Mouse (Mus musculus) CD8-positive naive resting alpha-beta T cell, adult 2 months (primary cell): ENCODE results near the gene Iqcf5.
"Not testable (repeated sequence)": the region's sequence is repeated elsewhere in the genome, so short reads cannot be mapped to it uniquely, and the experiment has no call there.

ENCODE experiments used
- DNase-seq, 2 experiments: peaks; one replicate each; pipeline ENCODE4 v3.0.0; 2022; ENCODE audit warnings: low read depth in 2 of 2, low spot score in 2 of 2

Gene Iqcf5

DNA sequence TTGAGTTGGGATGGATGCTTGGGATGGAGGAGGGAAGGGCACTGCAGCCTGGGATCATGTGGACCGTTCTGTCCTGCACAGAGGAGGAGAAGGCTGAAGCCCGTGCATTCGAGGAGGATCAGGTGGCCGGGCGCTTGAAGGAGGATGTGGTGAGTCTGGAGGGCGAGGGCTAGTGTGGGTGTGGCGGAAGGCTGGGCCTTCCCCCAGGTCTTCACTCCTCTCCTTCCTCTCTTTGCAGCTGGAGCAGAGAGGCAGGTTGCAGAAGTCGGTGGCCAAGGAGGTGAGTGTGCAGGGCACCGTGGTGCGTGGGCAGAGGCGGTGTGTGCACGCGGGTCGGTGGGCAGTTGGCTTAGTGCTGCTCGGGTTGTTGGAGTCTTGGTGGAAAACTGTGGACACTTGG is 33.3 kb upstream of the Iqcf5 start:
- DNase-seq, result no peak

GRCm38 (mm10) chr9:106481676-106482075 is 32.7 kb upstream of the Iqcf5 start:
- no peak for DNase-seq

DNA sequence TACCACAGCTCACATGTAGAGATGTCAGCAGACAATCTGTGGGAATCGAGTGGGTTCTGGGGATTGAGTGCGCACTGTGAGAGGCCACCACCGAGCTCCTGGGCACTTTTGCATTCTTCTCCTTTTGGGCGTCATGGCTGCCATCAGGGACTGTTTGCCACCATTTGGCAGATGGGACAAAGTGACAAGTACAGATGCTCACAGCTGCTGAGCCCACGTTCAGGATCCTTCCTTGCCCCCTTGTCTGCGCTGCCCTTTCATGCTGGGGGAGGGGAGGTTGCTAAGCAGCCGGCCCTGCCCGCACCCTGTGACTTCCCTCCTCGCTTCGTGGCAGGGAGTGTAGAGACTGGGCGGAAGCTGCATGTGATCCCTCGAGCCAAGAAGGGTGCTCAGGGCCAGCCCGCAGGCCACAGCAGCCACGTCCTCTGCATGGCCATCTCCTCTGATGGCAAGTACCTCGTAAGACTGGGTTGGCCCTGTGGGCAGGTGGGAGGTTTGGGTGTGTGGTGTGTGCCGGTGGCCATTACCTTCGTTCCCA is 31.7 kb upstream of the Iqcf5 start:
- no peak for DNase-seq

DNA sequence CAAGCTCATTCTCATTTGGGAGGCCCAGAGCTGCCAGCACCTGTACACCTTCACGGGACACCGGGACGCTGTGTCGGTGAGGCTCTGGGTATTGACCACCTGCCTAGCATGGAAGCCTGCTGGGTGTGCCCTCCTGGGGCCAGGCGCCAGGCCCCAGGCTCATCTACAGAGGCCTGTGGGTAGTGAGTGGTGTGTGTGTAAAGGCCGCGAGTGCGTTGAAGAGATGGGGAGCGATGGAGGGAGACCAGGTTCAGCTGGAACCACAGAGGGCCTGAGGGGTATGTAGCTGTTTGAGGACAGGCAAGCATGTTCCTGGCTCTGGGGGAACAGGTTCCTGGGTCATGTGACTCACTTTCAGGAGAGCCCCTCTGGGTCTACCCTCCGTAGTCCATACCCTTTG is 31.2 kb upstream of the Iqcf5 start:
- no peak for DNase-seq

DNA sequence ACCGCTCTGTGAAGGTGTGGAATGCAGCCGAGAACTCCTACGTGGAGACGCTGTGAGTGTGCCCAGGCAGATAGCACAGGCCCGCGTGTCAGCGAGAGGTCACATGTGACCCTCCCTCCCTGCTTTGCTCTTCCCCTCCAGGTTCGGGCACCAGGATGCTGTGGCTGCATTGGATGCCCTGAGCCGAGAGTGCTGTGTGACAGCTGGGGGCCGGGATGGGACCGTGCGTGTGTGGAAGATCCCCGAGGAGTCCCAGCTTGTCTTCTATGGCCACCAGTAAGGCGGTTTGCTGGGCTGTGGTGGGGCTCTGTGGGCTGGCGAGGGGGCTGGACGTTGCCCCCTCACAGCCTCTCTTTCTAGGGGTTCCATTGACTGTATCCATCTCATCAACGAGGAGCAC is 30.8 kb upstream of the Iqcf5 start:
- no peak for DNase-seq

DNA sequence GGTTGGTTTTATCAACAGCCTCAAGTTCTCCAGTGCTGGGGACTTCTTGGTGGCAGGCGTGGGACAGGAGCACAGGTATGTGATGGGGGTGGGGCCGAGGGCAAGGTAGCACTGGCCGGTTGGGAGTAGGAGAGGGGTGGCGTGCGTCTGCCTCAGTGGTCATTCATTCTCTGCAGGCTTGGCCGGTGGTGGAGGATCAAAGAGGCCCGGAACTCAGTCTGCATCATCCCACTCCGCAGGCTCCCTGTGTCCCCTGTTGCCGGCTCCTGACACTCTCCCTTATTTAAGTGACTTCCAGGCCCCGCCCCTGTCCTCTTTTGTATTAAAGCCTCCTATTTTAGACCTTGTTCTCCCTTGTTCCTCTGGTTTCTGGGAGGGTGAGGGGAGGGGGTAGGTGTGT is 29.3 kb upstream of the Iqcf5 start:
- no peak for DNase-seq

DNA sequence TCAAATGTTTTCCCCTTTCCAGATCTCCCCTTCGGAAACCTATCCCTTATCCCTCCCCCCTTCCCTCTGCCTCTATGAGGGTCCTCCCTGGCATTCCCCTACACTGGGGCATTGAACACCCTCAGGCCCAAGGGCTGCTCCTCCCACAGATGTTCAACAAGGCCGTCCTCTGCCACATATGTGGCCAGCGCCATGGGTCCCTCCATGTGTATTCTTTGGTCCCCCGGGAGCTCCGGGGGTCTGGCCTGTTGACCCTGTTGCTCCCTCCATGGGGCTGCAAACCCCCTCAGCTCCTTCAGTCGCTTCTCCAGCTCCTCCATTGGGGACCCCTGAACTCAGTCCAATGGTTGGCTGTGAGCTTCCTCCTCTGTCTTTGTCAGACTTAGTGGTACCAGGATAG is 26.8 kb upstream of the Iqcf5 start:
- DNase-seq, result not testable (repeated sequence)

DNA sequence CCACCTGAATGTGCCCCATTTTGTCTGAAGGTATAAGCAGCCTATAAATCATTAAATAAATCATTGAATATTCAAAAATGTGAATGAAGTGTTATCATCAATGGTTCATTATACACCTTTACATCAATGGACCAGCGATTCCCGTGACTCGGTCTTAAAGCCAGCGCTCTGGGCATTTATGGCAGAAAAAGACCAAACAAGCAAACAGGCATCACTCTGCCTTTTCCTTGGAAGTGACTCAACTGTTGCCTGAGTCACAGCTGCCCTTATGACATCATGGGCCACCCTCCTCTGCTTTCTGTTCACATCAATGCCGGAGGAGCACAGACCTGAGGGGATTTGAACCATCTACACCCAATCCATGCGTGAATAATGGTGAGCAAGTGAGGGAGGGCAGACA is 14.7 kb upstream of the Iqcf5 start, which contains the start of gene Iqcf1:
Gene Iqcf1, plus strand, starts transcription at position 301 of the 400 bp plus-strand sequence.
- no peak for DNase-seq

GRCm38 (mm10) chr9:106501846-106502245 is 12.5 kb upstream of the Iqcf5 start:
- DNase-seq, result no peak

- no peak for DNase-seq
Observed at GRCm38 (mm10) chr9:106504246-106504645, 10.1 kb upstream of the Iqcf5 start.

DNA sequence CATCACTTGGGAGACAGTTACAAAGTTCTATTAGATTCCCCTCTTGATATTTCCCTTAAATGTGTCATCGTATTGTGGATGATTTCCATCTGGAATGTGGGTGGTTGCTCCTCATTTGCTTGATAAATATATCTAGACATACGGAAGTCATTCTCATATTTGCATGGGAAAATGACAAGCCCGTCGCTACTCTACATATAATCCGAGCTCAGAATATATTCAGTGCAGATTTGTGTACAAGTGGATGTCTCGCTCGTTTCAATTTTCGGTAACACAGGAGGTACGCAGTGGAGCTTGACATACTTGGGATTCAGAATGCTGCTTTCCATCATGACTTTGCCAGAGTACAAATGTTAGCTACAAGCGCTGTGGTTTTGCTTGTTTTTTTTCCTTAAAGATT is 5.0 kb upstream of the Iqcf5 start:
- no peak for DNase-seq

DNA sequence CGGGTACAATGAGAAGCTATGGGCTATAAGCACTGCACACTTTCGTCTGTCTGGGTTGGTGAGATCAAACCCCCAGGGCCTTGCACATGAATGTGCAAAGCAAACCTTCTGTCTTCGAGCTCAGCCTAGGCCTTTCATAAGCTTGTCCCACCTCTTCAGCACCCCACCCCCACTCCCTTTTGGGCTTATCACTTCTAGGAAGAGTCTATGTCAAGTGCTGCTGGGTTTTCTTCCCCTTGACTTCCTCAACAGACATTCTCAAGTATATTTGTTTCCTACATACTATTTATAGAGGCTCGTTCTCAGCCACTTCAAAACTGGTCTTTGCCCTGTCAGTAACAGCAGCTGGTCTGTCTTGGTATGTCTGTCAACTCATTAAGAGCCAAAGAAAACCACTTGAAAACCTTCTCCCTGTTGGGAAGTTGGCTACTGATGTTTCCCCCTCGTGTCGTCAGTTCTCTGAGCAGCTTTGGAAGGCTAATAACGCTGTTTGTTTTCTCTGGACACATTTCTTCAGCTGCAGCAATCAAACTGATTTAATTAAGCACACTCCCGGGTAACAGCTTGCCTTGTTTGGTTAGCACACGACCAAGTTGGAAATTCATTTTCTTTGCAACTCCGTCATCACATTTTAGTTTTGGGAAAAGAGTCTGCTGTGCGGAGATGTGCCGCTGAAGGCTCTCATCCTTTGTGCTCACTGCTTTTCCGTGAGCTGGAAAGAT is 1.5 kb upstream of the Iqcf5 start:
- no peak for DNase-seq

DNA sequence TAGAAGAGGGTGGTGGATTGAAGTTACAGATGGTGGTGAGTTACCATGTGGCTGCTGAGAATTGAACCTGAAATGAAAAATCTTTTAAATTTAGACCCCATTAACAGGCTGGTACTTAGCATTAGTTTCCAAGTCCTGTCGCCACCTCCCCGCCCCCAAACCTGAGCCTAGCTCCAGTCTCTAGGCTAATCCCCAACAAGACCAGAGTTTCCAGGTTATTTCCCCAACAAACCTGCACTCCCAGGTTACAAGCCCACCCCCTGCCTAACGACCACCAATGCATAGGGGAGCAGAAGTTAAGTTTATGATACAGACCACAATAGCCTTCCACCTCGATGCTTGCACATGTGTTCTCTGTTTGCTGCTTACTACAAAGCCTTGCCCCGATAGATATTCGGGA is 807 bp upstream of the Iqcf5 start:
- DNase-seq, result no peak

GRCm38 (mm10) chr9:106519433-106519832 is 5.1 kb downstream of the Iqcf5 start:
- no peak for DNase-seq

- no peak for DNase-seq
Observed at GRCm38 (mm10) chr9:106519909-106520308, 5.5 kb downstream of the Iqcf5 start.

DNA sequence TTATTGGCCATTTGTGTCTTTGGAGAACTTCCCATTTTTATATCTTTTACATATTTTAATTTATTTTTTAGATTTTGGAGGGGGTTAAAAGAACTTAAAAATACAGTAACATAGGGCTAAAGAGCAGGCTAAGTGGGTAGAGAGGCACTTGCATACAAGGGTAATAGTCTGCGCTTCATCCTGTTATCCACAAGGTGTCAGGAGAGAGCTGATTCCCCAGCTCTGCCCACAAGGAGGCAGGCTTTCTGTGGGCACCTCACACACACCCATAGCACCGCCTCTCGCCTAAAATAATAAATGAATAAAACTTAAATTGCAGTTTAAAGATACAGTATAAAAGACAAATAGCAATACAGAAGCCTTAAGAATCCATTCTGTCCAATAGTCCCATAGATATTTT is 17.5 kb downstream of the Iqcf5 start:
- no peak for DNase-seq

DNA sequence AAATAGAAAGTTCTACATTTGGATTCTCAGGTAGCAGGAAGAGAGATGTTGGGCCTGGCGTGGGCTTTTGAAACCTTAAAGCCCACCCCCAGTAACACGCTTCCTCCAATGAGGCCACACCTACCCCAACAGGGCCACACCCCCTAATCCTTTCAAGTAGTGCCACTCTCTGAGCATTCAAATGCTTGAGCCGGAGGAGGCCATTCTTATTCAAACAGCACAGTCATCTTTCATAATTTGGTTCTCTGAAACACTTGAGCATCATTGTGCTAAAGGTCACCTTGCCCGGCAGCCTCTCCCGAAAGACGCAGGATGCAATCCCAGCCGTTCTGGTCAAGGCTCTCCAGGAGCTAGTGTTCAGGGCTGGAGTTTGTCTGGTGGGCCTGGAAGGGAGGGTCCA is 19.9 kb downstream of the Iqcf5 start:
- DNase-seq, result no peak

DNA sequence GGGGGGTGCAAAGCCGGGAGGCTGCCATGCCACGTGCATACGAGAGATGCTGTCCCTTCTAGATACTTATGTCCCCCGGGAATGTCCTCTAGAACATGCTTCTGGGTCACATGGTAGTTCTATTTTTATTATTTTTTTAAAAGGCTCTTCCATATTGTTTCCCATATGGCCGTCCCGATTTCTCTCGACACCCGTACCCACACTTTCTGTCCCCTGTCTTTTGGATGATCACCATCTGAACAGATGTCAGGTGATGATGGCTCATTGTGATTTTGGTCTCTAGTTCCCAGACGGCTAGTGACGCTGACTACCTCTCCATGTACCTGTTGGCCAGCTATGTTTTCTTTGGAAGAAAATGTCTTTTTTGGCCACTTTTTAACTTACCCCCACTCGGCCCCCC is 20.6 kb downstream of the Iqcf5 start:
- DNase-seq, result no peak

DNA sequence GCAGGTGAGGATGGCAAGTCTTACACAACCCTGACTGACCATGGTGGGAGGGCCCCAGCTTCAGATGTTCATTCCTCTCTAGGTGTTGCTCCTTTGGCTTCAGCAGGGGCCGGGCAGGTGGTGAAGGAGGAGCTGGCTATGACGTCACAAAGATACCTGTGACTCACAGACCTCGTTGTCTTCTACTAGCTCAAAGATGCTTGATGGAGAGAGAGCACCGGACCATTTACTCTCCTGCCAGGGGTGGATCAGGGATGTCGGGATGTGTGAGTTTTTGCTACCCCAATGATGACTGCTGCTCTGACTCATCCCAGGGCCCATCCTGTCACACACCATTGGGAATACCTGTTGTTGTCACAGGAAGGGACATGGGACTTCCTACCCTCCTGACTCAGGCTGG is 47.2 kb downstream of the Iqcf5 start, which contains the start of gene Iqcf3:
Gene Iqcf3, minus strand, starts transcription at position 101 of the 400 bp plus-strand sequence.
- DNase-seq, result no peak

DNA sequence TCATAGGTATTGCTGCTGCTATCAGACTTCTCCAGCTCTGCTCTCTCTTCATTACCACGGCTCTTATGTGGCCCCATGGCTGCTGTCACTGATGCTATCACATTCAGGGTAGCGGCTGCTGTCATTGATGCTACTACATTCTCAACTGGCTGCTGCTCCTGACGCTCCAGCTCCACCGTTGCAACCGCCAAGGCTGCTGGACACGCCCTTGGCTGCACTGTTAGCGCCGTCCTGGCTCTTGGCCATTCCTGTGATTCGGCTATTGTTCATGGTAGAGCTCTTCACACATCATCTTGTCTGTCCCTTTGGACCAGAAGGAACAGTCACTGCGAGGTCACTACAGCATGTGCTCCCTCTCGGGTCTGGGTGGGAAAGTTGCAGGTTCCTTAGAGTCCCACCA is 47.9 kb downstream of the Iqcf5 start:
- no peak for DNase-seq

DNA sequence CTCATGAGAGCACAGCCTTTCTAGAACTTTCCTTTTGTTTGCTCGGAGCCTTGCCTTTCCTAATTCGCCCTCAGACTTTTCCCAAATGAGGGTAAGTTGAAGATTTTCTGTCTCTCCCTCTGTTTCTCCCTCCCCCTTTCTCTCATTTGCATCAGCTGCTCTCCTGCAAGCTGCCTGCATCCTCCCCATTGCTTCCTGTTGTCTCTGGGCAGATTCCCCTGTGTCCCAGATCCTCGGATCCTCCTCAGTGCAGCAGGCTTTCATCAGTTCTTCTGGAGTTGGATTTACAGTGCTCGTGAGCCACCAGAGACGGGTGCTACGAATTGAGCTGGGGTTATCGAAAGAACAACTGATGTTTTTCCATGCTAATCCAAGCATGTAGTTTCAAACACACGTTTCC is 49.7 kb downstream of the Iqcf5 start:
- DNase-seq, result no peak
